Mouse (Mus musculus): ENCODE measurements around the gene 9330182L06Rik.

GRCm38 (mm10) chr5:9345625-9346024, 79.7 kb downstream of the 9330182L06Rik start:
- TF ChIP-seq CTCF (IDR thresholded peaks at IDR 0.05; ENCODE audit: control insufficient read depth, insufficient read depth, insufficient replicate concordance, low read depth, low read length) (no peak), POLR2A (IDR thresholded peaks at IDR 0.05; ENCODE audit: control insufficient read depth, low read depth, low read length) (no peak)

Measured in testis, adult 2 months (tissue).